Mouse (Mus musculus) thymus, adult 18-20 months (tissue): ENCODE data around the gene 2410002F23Rik.
"Not testable (repeated sequence)": the region's sequence is repeated elsewhere in the genome, so short reads cannot be mapped to it uniquely, and the experiment has no call there.

ENCODE experiments used
- DNase-seq, 2 experiments: peaks; one replicate each; pipeline ENCODE4 v3.0.0; 2022; ENCODE audit warnings: mixed read lengths in 2 of 2

2410002F23Rik gene

GRCm38 (mm10) chr7:44246055-44246983 lies at the start of gene 2410002F23Rik, which contains the start of gene 1700028J19Rik:
TSS of gene 2410002F23Rik (plus strand) at chr7:44246722.
TSS of gene 1700028J19Rik (minus strand) at chr7:44246695.
- DNase-seq, result peak; percentile 84 to 85

- no peak for DNase-seq
Observed at GRCm38 (mm10) chr7:44197891-44198290, 48.6 kb upstream of the 2410002F23Rik start, which contains the start of gene Klk1b3. TSS of gene Klk1b3 (plus strand) at chr7:44198191.

GRCm38 (mm10) chr7:44207135-44207534 lies 39.4 kb upstream of the 2410002F23Rik start, which contains the start of gene Klk1b4:
TSS of gene Klk1b4 (plus strand) at chr7:44207435.
- not testable (repeated sequence) for DNase-seq

- no peak for DNase-seq
Observed at GRCm38 (mm10) chr7:44208307-44208706, 38.2 kb upstream of the 2410002F23Rik start.

- no peak for DNase-seq
Observed at GRCm38 (mm10) chr7:44215645-44216044, 30.9 kb upstream of the 2410002F23Rik start, which contains the start of gene Klk1b5. TSS of gene Klk1b5 (plus strand) at chr7:44215945.

GRCm38 (mm10) chr7:44221601-44222000 lies 24.9 kb upstream of the 2410002F23Rik start:
- not testable (repeated sequence) for DNase-seq

- DNase-seq, result not testable (repeated sequence)
Observed at GRCm38 (mm10) chr7:44222335-44222734, 24.2 kb upstream of the 2410002F23Rik start.

- DNase-seq, result no peak
Observed at GRCm38 (mm10) chr7:44225076-44225475, 21.4 kb upstream of the 2410002F23Rik start, which contains the start of gene Klk1. TSS of gene Klk1 (plus strand) at chr7:44225360.

- no peak for DNase-seq
Observed at GRCm38 (mm10) chr7:44235909-44236308, 10.6 kb upstream of the 2410002F23Rik start, which contains the start of gene Gm36864. TSS of gene Gm36864 (plus strand) at chr7:44236177.

- no peak for DNase-seq
Observed at GRCm38 (mm10) chr7:44239913-44240312, 6.6 kb upstream of the 2410002F23Rik start.

- no peak for DNase-seq
Observed at GRCm38 (mm10) chr7:44240712-44241111, 5.8 kb upstream of the 2410002F23Rik start.

GRCm38 (mm10) chr7:44241163-44241562 lies 5.4 kb upstream of the 2410002F23Rik start:
- DNase-seq, result no peak

- DNase-seq, result no peak
Observed at GRCm38 (mm10) chr7:44244080-44244479, 2.4 kb upstream of the 2410002F23Rik start.

- peak; percentile 30 to 60 for DNase-seq
Observed at GRCm38 (mm10) chr7:44246984-44247470, 505 bp downstream of the 2410002F23Rik start.

- DNase-seq, result no peak
Observed at GRCm38 (mm10) chr7:44247971-44248370, 1.4 kb downstream of the 2410002F23Rik start.

GRCm38 (mm10) chr7:44249248-44249647 lies 2.7 kb downstream of the 2410002F23Rik start:
- DNase-seq, result no peak

- DNase-seq, result not testable (repeated sequence)
Observed at GRCm38 (mm10) chr7:44250732-44251275, 4.3 kb downstream of the 2410002F23Rik start.

GRCm38 (mm10) chr7:44253023-44253616 lies 6.6 kb downstream of the 2410002F23Rik start:
- DNase-seq, result no peak

- no peak for DNase-seq
Observed at GRCm38 (mm10) chr7:44254930-44255329, 8.4 kb downstream of the 2410002F23Rik start.

GRCm38 (mm10) chr7:44257278-44257677 lies 10.8 kb downstream of the 2410002F23Rik start, which contains the start of gene Acp4:
TSS of gene Acp4 (minus strand) at chr7:44257378.
- DNase-seq, result no peak

- no peak for DNase-seq
Observed at GRCm38 (mm10) chr7:44260410-44260809, 13.9 kb downstream of the 2410002F23Rik start.

GRCm38 (mm10) chr7:44261147-44261546 lies 14.6 kb downstream of the 2410002F23Rik start, which contains the start of gene Gm15517:
TSS of gene Gm15517 (plus strand) at chr7:44261447.
- DNase-seq, result no peak
